Mouse (Mus musculus) adrenal gland, postnatal 14 days (tissue): ENCODE data around the gene Lrrc73. TPM values are rescaled to one million over a fixed set of nuclear protein-coding genes. Genes with fewer than 3 reads are reported as not detected.

Experiments used
- DNase-seq: peaks from one replicate; pipeline ENCODE4 v3.0.0; 2021; ENCODE audit warnings: mixed read lengths
- microRNA-seq, 2 experiments: library from miRNA; unstranded; fragments of <30 nt; microRNA quantifications; one replicate each; pipeline ENCODE4 v1.2.0; 2021
- total RNA-seq: library from RNA; stranded (reverse); gene quantifications from 2 replicates; pipeline ENCODE4 v1.2.3, GENCODE M21; 2021

Lrrc73 gene
- total RNA-seq, 1 experiment from 2014 or later, result 3.7 TPM

DNA sequence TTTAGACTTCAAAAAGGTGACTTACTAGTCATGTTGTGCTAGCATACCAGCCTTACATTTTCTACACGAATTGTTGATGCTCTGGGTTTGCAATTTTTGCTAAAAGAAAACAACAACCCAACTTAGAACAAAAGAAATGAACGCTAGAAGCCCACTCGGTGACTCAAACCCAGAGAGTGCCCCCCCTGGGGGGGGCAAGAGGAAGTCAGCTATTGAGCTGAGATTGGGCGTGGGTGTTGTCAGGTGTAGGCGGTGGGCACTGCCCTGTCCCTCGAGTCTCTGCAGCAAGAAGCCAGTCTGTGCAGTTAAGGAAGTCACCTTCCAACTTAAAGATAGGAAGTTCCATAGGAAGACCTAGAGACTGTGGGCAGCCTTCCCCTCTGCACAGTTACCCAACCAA, 43.3 kb downstream of the Lrrc73 start:
- no peak for DNase-seq

DNA sequence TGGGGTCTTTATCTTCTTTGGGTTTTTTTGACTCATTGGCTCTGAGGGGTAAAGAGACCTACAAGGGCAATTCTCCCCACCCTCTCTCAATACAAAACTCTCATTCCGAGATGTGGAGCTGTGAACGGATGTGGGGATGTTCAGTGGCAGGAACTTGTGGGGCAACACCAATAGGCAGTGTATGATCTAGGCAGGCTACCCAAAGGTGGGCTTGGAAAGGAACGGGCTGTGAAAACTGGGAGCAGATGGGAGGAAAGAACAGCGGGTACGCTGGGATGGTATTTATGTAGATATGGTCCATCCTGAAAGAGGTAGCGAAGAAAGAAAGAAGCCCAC, 43.7 kb downstream of the Lrrc73 start:
- DNase-seq, result no peak

DNA sequence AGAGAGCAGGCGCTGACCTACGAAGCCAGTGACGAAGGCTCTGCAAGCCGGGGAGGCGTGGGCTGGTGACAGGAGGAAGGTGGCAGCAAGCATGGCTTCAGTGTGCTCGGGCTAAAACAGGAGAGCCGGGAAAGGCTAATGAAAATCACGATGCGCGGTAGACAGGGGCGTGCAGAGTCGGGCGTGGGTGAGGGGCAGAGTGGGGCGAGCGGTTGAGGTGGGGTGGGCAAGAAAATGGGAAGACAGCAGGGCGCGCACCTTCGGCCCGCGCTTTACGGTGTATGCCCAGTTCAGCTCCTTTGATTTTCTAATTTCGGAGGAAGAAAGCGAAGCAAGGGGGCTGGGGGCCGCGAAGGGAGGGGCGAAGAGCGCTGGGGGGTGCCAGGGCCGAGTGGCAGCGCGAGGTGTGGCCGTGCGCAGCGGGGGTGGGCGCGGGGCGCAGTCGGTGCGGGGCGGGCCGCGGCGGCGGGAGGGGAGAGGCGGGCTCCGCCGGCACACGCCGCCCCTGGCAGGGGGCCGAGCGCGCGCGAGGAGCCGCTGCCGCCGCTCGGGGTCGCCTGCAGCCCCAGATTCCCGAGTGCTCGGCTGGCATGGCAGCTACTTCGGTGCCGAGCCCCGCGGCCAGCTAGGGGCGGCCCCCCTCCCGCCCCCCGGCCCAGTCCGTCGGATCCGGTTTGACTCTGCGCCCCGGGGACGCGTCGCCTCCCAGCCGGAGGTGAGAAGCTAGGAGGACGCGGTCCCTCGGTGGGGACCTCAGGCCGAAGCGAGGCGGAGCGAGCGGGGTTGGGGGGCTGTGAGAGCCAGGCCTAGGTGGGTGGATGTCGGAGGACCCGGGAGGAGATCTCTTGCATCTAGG, 44.3 kb downstream of the Lrrc73 start, which contains the start of gene Dlk2:
Gene Dlk2 (plus strand): TSS at position 58 of the 856 bp plus-strand sequence.
- peak; percentile 42 for DNase-seq

DNA sequence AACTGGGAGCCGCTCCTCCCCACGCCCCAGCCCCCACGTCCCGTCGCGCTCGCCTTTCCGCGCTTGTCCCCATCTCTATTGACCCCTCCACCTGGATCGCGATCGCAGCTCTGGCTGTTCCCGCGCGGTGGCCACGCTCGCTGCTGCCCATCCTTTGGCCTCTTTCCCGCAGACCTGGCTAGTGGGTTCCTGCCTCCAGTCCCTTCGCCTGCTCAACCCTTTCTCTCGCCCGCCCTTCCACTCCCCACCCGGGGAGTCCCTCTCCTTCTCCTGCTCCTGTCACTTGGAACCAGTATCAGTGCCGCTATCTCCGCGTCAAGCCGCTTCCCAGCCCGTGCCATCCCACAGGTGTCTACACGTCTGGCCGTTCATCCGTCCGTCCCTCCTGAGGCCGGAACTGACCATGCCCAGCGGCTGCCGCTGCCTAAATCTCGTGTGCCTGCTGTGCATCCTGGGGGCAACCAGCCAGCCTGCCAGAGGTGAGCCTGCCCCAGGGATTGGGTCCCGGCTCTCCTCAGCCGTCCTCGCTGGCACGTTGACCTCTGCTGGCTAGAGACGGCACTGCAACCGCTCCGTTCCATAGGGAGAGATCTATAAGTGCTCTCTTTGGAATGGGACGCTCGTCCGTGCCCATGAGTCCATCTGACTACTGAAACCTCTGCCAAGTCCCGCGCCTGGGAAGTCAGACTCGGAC, 45.0 kb downstream of the Lrrc73 start:
- DNase-seq, result peak; percentile 89

DNA sequence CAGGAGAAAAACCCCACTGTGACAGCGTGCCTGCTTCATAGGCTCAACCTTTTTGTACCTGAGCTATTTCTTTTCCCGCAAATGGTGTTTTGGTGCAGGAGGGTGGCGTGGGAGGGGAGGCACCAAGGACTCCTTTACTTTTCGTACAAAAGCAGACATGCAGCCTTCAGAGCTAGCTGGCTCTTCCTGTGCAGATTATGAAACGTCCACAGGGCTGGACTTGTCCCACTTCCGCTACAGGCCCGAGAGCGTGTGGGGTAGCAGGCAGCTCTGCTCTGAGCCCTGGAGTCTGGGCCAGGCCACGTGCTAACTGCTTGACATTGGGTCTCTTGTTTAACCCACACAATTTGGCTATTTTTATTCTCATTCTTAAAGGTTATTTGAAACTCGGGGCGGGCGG, 48.6 kb downstream of the Lrrc73 start:
- DNase-seq, result peak; percentile 45

DNA sequence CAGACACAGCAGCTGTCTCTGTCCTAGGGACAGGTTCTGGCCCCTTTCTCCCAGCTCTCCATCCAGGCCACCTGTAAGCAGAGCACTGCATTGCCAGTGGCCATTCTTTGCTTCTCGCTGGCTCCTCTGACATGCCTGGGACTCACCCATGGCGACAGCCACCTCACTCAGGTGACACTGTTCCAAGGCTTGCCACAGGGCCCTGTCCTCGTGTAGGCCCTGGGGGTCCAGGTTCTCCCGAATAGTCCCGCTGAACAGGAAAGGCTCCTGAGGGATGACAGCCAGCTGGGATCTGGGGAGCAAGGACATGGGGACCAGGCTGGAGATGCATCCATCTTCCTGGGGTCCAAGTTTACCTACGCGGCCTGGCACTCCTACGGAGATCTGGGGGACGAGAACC, 50.9 kb downstream of the Lrrc73 start:
- DNase-seq, result no peak

Small RNA genes lying within 50 kb of the gene (microRNA-seq; reads per million reads assigned to microRNA genes)
- 0 reads per million in 2 experiments for gene Mir693

Other genes with a start within 250 kb of the Lrrc73 start
- 422 and 438 TPM in 2 replicates for gene Vegfa, start 221.2 kb upstream of the Lrrc73 start, total RNA-seq
- gene Mrps18a, start 142.5 kb upstream of the Lrrc73 start, total RNA-seq, result 107 and 111 TPM in 2 replicates
- gene Rsph9, start 109.3 kb upstream of the Lrrc73 start, total RNA-seq, result 4.9 and 6.3 TPM in 2 replicates
- 10.8 and 13.9 TPM in 2 replicates for gene Mad2l1bp, start 100.0 kb upstream of the Lrrc73 start, total RNA-seq
- gene Gtpbp2, start 92.5 kb upstream of the Lrrc73 start, total RNA-seq, result 74.2 and 90.1 TPM in 2 replicates
- 37.3 and 38.5 TPM in 2 replicates for gene Polh, start 50.9 kb upstream of the Lrrc73 start, total RNA-seq
- 61.0 and 67.9 TPM in 2 replicates for gene Xpo5, start 50.7 kb upstream of the Lrrc73 start, total RNA-seq
- gene Polr1c, start 5.5 kb upstream of the Lrrc73 start, total RNA-seq, result 73.9 and 74.6 TPM in 2 replicates
- 135 and 137 TPM in 2 replicates for gene Yipf3, start 5.5 kb upstream of the Lrrc73 start, total RNA-seq
- gene Tjap1, start 29.5 kb downstream of the Lrrc73 start, total RNA-seq, result 44.1 and 44.2 TPM in 2 replicates
- gene Dlk2, start 43.9 kb downstream of the Lrrc73 start, total RNA-seq, result 0.41 and 0.44 TPM in 2 replicates
- gene Abcc10, start 74.8 kb downstream of the Lrrc73 start, total RNA-seq, result 10.1 and 11.5 TPM in 2 replicates
- 28.7 and 37.0 TPM in 2 replicates for gene Zfp318, start 130.2 kb downstream of the Lrrc73 start, total RNA-seq
- gene Crip3, start 175.4 kb downstream of the Lrrc73 start, total RNA-seq, result 1.1 and 1.2 TPM in 2 replicates
- gene Slc22a7, start 184.9 kb downstream of the Lrrc73 start, total RNA-seq, result 0.49 and 14.3 TPM in 2 replicates
- 0.78 and 1.4 TPM in 2 replicates for gene Ttbk1, start 234.1 kb downstream of the Lrrc73 start, total RNA-seq
- gene Dnph1, start 243.2 kb downstream of the Lrrc73 start, total RNA-seq, result 5.3 and 7.8 TPM in 2 replicates